Mouse (Mus musculus): ENCODE measurements around the gene Dpp4. TPM values are rescaled to one million over a fixed set of nuclear protein-coding genes. Genes with fewer than 3 reads are reported as not detected.

Dpp4 gene
- polyA plus RNA-seq, 1 experiment, result not detected

DNA sequence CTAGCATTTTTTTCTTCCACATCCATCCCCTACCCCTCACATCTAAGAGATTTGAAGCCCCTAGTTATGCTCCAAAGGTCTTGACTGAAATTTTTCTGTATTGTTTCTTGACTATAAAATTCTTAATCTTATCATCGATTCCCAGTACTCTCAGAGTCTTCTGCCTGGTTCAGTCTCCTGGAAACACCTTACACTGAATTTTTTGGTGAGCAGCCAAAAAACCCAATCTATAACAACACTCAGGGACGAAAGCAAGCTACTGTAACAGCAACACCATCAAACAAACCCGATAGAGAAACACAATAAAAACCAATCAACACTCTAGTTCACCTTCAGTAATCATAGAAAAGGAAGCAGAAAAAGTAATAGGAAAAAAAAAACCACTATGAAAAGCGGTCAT is 28.1 kb upstream of the Dpp4 start:
- Histone ChIP-seq H3K36me3 (ENCODE audit: control insufficient read depth, insufficient read depth) (no peaks in the 10 kb centered on the region), H3ac (ENCODE audit: control insufficient read depth, insufficient read length, low read depth) (no peak overlapping the region), H3K4me3 (ENCODE audit: insufficient read depth, poor library complexity, severe bottlenecking) (no peak overlapping the region), H3K79me2 (ENCODE audit: control insufficient read depth, insufficient read depth) (no peaks in the 10 kb centered on the region), H3K27me3 (ENCODE audit: control insufficient read depth, insufficient read depth, insufficient read length) (no peaks in the 10 kb centered on the region), H3K79me3 (ENCODE audit: low read depth) (no peaks in the 10 kb centered on the region)
- TF ChIP-seq FOSL1 (IDR thresholded peaks at IDR 0.05; ENCODE audit: insufficient read depth, low read length, poor library complexity, severe bottlenecking) (no peak), MAX (IDR thresholded peaks at IDR 0.05) (no peak), CTCF (IDR thresholded peaks at IDR 0.05; ENCODE audit: control insufficient read depth, insufficient read depth, insufficient read length) (no peak), CEBPB (IDR thresholded peaks at IDR 0.05; ENCODE audit: low read depth) (no peak), MYOD1 (IDR thresholded peaks at IDR 0.05; ENCODE audit: control insufficient read depth, insufficient read length, low read depth) (no peak), MYOG (IDR thresholded peaks at IDR 0.05; ENCODE audit: control insufficient read depth, extremely low read depth, insufficient read length) (no peak), USF1 (IDR thresholded peaks at IDR 0.05; ENCODE audit: low read depth) (no peak)

DNA sequence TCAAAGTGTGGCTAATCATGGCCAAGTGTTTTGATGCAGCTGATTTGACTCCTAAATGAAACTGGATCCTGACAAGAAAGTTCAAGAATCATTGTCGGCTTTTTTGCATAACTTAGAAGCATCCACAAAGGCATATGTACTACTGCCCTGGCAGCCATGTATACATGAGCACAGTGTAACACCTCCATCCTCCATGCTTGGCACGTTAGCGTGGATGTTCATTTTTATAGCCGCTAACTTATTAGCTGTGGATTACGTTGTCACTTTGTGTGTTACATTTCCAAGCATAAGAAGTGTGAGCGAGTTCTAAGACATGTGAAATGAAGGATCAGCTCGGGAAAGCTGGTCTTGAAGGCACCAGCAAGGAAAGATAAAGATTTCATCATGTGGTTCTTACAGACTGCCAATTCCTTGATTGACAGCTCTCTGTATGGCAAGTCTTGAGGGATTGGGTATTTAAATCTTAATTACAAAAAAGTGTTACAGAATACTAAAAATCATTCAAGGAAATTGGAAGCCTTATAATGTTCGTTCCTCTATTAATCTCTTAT is 19.3 kb upstream of the Dpp4 start:
- Histone ChIP-seq H3K79me3 (ENCODE audit: low read depth) (no peaks in the 10 kb centered on the region), H3ac (ENCODE audit: control insufficient read depth, insufficient read length, low read depth) (no peak overlapping the region), H3K79me2 (ENCODE audit: control insufficient read depth, insufficient read depth) (no peaks in the 10 kb centered on the region), H3K27me3 (ENCODE audit: control insufficient read depth, insufficient read depth, insufficient read length) (no peaks in the 10 kb centered on the region), H3K4me3 (ENCODE audit: insufficient read depth, poor library complexity, severe bottlenecking) (no peak overlapping the region), H3K36me3 (ENCODE audit: control insufficient read depth, insufficient read depth) (no peaks in the 10 kb centered on the region)
- TF ChIP-seq FOSL1 (IDR thresholded peaks at IDR 0.05; ENCODE audit: insufficient read depth, low read length, poor library complexity, severe bottlenecking) (no peak), CEBPB (IDR thresholded peaks at IDR 0.05; ENCODE audit: low read depth) (no peak), MYOD1 (IDR thresholded peaks at IDR 0.05; ENCODE audit: control insufficient read depth, insufficient read length, low read depth) (no peak), CTCF (IDR thresholded peaks at IDR 0.05; ENCODE audit: control insufficient read depth, insufficient read depth, insufficient read length) (no peak), MYOG (IDR thresholded peaks at IDR 0.05; ENCODE audit: control insufficient read depth, extremely low read depth, insufficient read length) (no peak)

DNA sequence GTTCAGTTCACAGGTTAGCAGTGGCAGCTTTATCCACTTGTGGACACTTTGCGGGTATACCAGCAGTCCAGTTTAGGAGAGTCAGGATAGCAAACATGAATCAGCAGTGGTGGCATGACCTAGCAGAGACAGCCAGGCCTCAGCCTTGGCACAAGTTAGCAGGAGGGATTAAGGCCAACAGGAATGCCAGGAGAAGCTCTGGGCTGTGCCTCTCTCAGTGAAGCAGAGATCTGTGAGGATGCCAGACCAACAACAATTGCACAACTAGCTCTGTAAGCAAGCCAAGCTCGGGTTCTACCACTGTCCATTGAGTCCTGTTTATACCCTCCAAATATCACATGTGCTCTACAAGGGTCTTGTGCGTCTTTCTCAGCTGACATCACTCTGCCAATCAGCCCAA is 13.9 kb upstream of the Dpp4 start:
- Histone ChIP-seq H3K79me3 (ENCODE audit: low read depth) (no peaks in the 10 kb centered on the region), H3K79me2 (ENCODE audit: control insufficient read depth, insufficient read depth) (no peaks in the 10 kb centered on the region), H3K36me3 (ENCODE audit: control insufficient read depth, insufficient read depth) (no peaks in the 10 kb centered on the region), H3ac (ENCODE audit: control insufficient read depth, insufficient read length, low read depth) (no peak overlapping the region), H3K27me3 (ENCODE audit: control insufficient read depth, insufficient read depth, insufficient read length) (no peaks in the 10 kb centered on the region), H3K4me3 (ENCODE audit: insufficient read depth, poor library complexity, severe bottlenecking) (no peak overlapping the region)
- TF ChIP-seq CTCF (IDR thresholded peaks at IDR 0.05; ENCODE audit: control insufficient read depth, insufficient read depth, insufficient read length) (no peak), USF1 (IDR thresholded peaks at IDR 0.05; ENCODE audit: low read depth) (no peak), MYOG (IDR thresholded peaks at IDR 0.05; ENCODE audit: control insufficient read depth, extremely low read depth, insufficient read length) (no peak), MYOD1 (IDR thresholded peaks at IDR 0.05; ENCODE audit: control insufficient read depth, insufficient read length, low read depth) (no peak), FOSL1 (IDR thresholded peaks at IDR 0.05; ENCODE audit: insufficient read depth, low read length, poor library complexity, severe bottlenecking) (no peak)

DNA sequence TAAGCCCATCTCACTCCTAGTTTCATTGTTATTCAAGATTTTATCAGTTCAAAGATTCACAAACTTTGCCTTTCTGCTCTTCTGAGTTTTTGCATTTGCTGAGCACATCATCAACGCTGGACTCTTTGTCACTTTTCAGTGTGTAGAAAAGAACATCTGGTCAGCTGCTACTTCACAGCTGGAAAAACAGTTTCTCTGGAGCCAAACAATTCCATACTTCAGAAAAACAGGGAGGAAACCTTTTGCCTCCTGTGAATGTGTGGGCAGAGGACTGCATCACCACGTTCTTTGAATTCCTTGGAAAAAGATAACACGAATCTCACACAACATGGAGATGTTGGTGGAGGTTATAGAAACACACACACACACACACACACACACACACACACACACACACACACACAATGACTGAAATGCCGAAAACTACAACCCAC is 11.3 kb upstream of the Dpp4 start:
- Histone ChIP-seq H3K79me3 (ENCODE audit: low read depth) (no peaks in the 10 kb centered on the region), H3K79me2 (ENCODE audit: control insufficient read depth, insufficient read depth) (no peaks in the 10 kb centered on the region), H3ac (ENCODE audit: control insufficient read depth, insufficient read length, low read depth) (no peak overlapping the region), H3K27me3 (ENCODE audit: control insufficient read depth, insufficient read depth, insufficient read length) (no peaks in the 10 kb centered on the region), H3K4me3 (ENCODE audit: insufficient read depth, poor library complexity, severe bottlenecking) (no peak overlapping the region), H3K36me3 (ENCODE audit: control insufficient read depth, insufficient read depth) (no peaks in the 10 kb centered on the region)
- TF ChIP-seq CEBPB (IDR thresholded peaks at IDR 0.05; ENCODE audit: low read depth) (no peak), MYOG (IDR thresholded peaks at IDR 0.05; ENCODE audit: control insufficient read depth, extremely low read depth, insufficient read length) (no peak), FOSL1 (IDR thresholded peaks at IDR 0.05; ENCODE audit: insufficient read depth, low read length, poor library complexity, severe bottlenecking) (no peak), USF1 (IDR thresholded peaks at IDR 0.05; ENCODE audit: low read depth) (no peak), MYOD1 (IDR thresholded peaks at IDR 0.05; ENCODE audit: control insufficient read depth, insufficient read length, low read depth) (no peak)

DNA sequence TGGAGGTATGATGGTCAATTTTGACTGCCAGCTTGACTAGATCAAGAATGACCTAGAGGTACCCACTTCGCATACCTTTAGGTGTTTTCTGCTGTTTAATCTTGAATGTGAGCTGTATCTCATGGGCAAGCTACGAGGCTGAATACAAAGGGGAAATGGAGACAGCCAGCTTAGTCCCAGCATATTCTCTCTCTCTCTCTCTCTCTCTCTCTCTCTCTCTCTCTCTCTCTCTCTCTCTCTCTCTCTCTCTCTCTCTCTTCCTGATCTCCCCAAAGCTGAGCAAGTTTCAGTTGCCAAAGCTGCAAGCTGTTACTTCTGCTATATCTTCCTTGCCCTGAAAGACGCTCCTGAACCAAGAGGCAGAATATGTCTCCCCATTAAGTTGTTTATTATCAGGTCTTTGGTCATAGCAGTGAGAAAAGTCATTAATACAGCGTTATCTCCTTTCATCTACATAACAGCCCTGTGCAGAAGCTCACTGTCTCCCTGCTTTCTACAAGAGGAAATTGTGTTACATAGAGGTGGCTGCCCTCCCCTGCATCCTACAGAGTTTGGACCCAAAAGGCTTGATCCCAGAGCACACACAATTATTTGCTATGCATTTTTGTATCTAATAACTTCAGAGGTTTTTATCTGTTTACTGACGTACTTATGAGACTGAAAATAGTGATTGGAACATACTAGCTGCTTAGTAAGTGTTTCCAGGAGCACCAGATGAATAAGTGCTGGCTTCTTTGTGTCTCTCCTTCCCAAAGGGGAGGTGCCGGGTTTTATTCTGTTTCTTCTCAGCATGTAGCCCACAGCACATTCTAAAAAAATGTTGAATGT is 10.7 kb upstream of the Dpp4 start:
- H3K4me3 ChIP-seq (ENCODE audit: insufficient read depth, poor library complexity, severe bottlenecking), result no peak overlapping the region

More for the DNA sequence above, 10.7 kb upstream of the Dpp4 start:
- TF ChIP-seq MYOG (IDR thresholded peaks at IDR 0.05; ENCODE audit: control insufficient read depth, extremely low read depth, insufficient read length) (no peak), MAX (IDR thresholded peaks at IDR 0.05) (no peak), CTCF (IDR thresholded peaks at IDR 0.05; ENCODE audit: control insufficient read depth, insufficient read depth, insufficient read length) (no peak), CEBPB (IDR thresholded peaks at IDR 0.05; ENCODE audit: low read depth) (no peak), FOSL1 (IDR thresholded peaks at IDR 0.05; ENCODE audit: insufficient read depth, low read length, poor library complexity, severe bottlenecking) (no peak), MYOD1 (IDR thresholded peaks at IDR 0.05; ENCODE audit: control insufficient read depth, insufficient read length, low read depth) (no peak), USF1 (IDR thresholded peaks at IDR 0.05; ENCODE audit: low read depth) (no peak)
- no peaks in the 10 kb centered on the region for H3K36me3 ChIP-seq (ENCODE audit: control insufficient read depth, insufficient read depth)
- no peak overlapping the region for H3ac ChIP-seq (ENCODE audit: control insufficient read depth, insufficient read length, low read depth)
- H3K79me3 ChIP-seq (ENCODE audit: low read depth), result no peaks in the 10 kb centered on the region
- no peaks in the 10 kb centered on the region for H3K79me2 ChIP-seq (ENCODE audit: control insufficient read depth, insufficient read depth)
- no peaks in the 10 kb centered on the region for H3K27me3 ChIP-seq (ENCODE audit: control insufficient read depth, insufficient read depth, insufficient read length)
